Mouse (Mus musculus) brain, embryonic 14.5 days (tissue): Measurements from ENCODE around the gene Slc17a1. TPM values are rescaled to one million over a fixed set of nuclear protein-coding genes. Genes with fewer than 3 reads are reported as not detected.
A peak's percentile ranks its signal among the peaks of the same experiment; 100 is the strongest.

Experiments used
- DNase-seq: peaks from one replicate; pipeline ENCODE4 v3.0.0-alpha.2; 2011; ENCODE audit warnings: low read depth
- CTCF ChIP-seq: fragments of 200-500 bp; IDR thresholded peaks from 2 replicates; pipeline ENCODE4 v1.5.1; 2012; ENCODE audit warnings: inconsistent platforms, mild to moderate bottlenecking, moderate library complexity, borderline replicate concordance; ENCODE audit not compliant: insufficient read depth, insufficient read length; ENCODE audit errors: extremely low read depth
- POLR2A ChIP-seq: fragments of 200-500 bp; IDR thresholded peaks from 2 replicates; pipeline ENCODE4 v1.6.1; 2012; ENCODE audit warnings: mild to moderate bottlenecking, inconsistent platforms, borderline replicate concordance; ENCODE audit not compliant: poor library complexity, insufficient read depth, insufficient read length, severe bottlenecking; ENCODE audit errors: extremely low read depth
- polyA plus RNA-seq: library from polyadenylated mRNA; depleted of rRNA; stranded (reverse); fragments of >200 nt; gene quantifications from 2 replicates; pipeline ENCODE4 v1.2.3, GENCODE M21; 2012

The Slc17a1 gene
- polyA plus RNA-seq, 1 experiment: not detected

- DNase-seq: peak; percentile 70
- TF ChIP-seq POLR2A (no peak), CTCF (no peak)
Observed at GRCm38 (mm10) chr13:23893269-23893593, 25.7 kb downstream of the Slc17a1 start.

- no peak for TF ChIP-seq POLR2A
- no peak for TF ChIP-seq CTCF
- no peak for DNase-seq
Observed at GRCm38 (mm10) chr13:23898242-23898641, 30.7 kb downstream of the Slc17a1 start.

GRCm38 (mm10) chr13:23906906-23907305, 39.4 kb downstream of the Slc17a1 start:
- no peak for DNase-seq
- TF ChIP-seq CTCF (no peak), POLR2A (no peak)

GRCm38 (mm10) chr13:23910121-23910520, 42.6 kb downstream of the Slc17a1 start:
- TF ChIP-seq POLR2A (no peak), CTCF (no peak)
- DNase-seq: no peak

- no peak for TF ChIP-seq POLR2A
- no peak for TF ChIP-seq CTCF
- no peak for DNase-seq
Observed at GRCm38 (mm10) chr13:23911335-23911734, 43.8 kb downstream of the Slc17a1 start.

GRCm38 (mm10) chr13:23913791-23914306, 46.3 kb downstream of the Slc17a1 start:
- TF ChIP-seq CTCF: no peak
- TF ChIP-seq POLR2A: no peak
- DNase-seq: no peak

GRCm38 (mm10) chr13:23914376-23915167, 47.0 kb downstream of the Slc17a1 start, which contains the start of gene Slc17a4:
Slc17a4 (minus strand) TSS chr13:23915009.
- DNase-seq: no peak
- TF ChIP-seq POLR2A (no peak), CTCF (no peak)

- TF ChIP-seq POLR2A: no peak
- TF ChIP-seq CTCF: no peak
- no peak for DNase-seq
Observed at GRCm38 (mm10) chr13:23916132-23916531, 48.6 kb downstream of the Slc17a1 start.

GRCm38 (mm10) chr13:23917674-23918073, 50.1 kb downstream of the Slc17a1 start:
- TF ChIP-seq CTCF (no peak), POLR2A (no peak)
- DNase-seq: no peak

GRCm38 (mm10) chr13:23925792-23926191, 58.2 kb downstream of the Slc17a1 start:
- peak; percentile 42 for DNase-seq
- TF ChIP-seq POLR2A (no peak), CTCF (no peak)

GRCm38 (mm10) chr13:23928637-23929036, 61.1 kb downstream of the Slc17a1 start:
- TF ChIP-seq POLR2A: no peak
- no peak for TF ChIP-seq CTCF
- DNase-seq: no peak

- no peak for TF ChIP-seq POLR2A
- no peak for TF ChIP-seq CTCF
- DNase-seq: no peak
Observed at GRCm38 (mm10) chr13:23930461-23930860, 62.9 kb downstream of the Slc17a1 start.

- no peak for DNase-seq
- TF ChIP-seq CTCF (no peak), POLR2A (no peak)
Observed at GRCm38 (mm10) chr13:23930904-23931303, 63.4 kb downstream of the Slc17a1 start.

- no peak for DNase-seq
- no peak for TF ChIP-seq POLR2A
- no peak for TF ChIP-seq CTCF
Observed at GRCm38 (mm10) chr13:23933421-23934210, 66.1 kb downstream of the Slc17a1 start, which contains the start of gene Hist1h2ba. Hist1h2ba (minus strand) TSS chr13:23934156.

- no peak for TF ChIP-seq POLR2A
- no peak for TF ChIP-seq CTCF
- no peak for DNase-seq
Observed at GRCm38 (mm10) chr13:23934211-23934520, 66.6 kb downstream of the Slc17a1 start, which contains the start of gene Hist1h2aa. Hist1h2aa (plus strand) TSS chr13:23934462.
